Mouse (Mus musculus) stomach, postnatal 0 days (tissue): ENCODE measurements at regions not wholly inside any gene's neighbourhood (a gene's known extent, or its start where the extent isn't known, plus 50 kb on each side); places are given as distances from the start of the nearest gene placed in this dataset.
A peak's percentile ranks its signal among the peaks of the same experiment; 100 is the strongest.

Experiments used
- ATAC-seq: fragments of 200-750 bp; cut with Nextera tagmentation; 2 replicates; pipeline ENCODE4 v1.8.0; 2017; ENCODE audit not compliant: low FRiP score, low TSS enrichment
- DNase-seq: peaks from one replicate; pipeline ENCODE4 v3.0.0-alpha.2; 2016; ENCODE audit warnings: low spot score
- H3K27ac ChIP-seq: fragments of 300-500 bp; sonication (generic); replicated peaks from 2 replicates; pipeline ENCODE4 v1.5.1; 2014; ENCODE audit warnings: mild to moderate bottlenecking, control low read depth
- H3K27me3 ChIP-seq: fragments of 300-500 bp; sonication (generic); 2 replicates; pipeline ENCODE4 v1.6.1; 2014; ENCODE audit warnings: low read length; ENCODE audit not compliant: control insufficient read depth, insufficient read depth
- H3K36me3 ChIP-seq: fragments of 300-500 bp; sonication (generic); 2 replicates; pipeline ENCODE4 v1.6.1; 2014; ENCODE audit warnings: low read length, mixed read lengths; ENCODE audit not compliant: control insufficient read depth, insufficient read depth
- H3K4me1 ChIP-seq: fragments of 300-500 bp; sonication (generic); replicated peaks from 2 replicates; pipeline ENCODE4 v1.6.1; 2014; ENCODE audit warnings: antibody characterized with exemption; ENCODE audit not compliant: control insufficient read depth, insufficient read depth
- H3K4me2 ChIP-seq: fragments of 300-500 bp; sonication (generic); replicated peaks from 2 replicates; pipeline ENCODE4 v1.6.1; 2014; ENCODE audit warnings: low read depth, mild to moderate bottlenecking, control low read depth, moderate library complexity
- H3K4me3 ChIP-seq: fragments of 300-500 bp; sonication (generic); 2 replicates; pipeline ENCODE4 v1.5.1; 2014; ENCODE audit warnings: low read depth, low read length, control low read depth
- H3K9ac ChIP-seq: fragments of 300-500 bp; sonication (generic); 2 replicates; pipeline ENCODE4 v1.6.1; 2014; ENCODE audit warnings: mild to moderate bottlenecking, low read length, control low read depth, mixed read lengths
- H3K9me3 ChIP-seq: fragments of 300-500 bp; sonication (generic); 2 replicates; pipeline ENCODE4 v1.6.1; 2016; ENCODE audit warnings: low read length; ENCODE audit not compliant: control insufficient read depth
- CTCF ChIP-seq: IDR thresholded peaks from 2 replicates; pipeline ENCODE4 v1.5.1; 2016; ENCODE audit warnings: antibody characterized with exemption, low read depth, mild to moderate bottlenecking, moderate library complexity
- EP300 ChIP-seq: optimal IDR thresholded peaks from 2 replicates; pipeline ENCODE3; 2016; ENCODE audit warnings: antibody characterized with exemption
- WGBS: fragments of 180-500 bp; shearing (Covaris S2); extraction: QIAGEN DNeasy Blood & Tissue Kit; methylation state at CpG from one replicate; pipeline ENCODE4 v1.1.7; 2014; 5-methylcytosine and 5-hydroxymethylcytosine counted together

- Histone ChIP-seq H3K9me3 (no peaks in the 10 kb centered on the region), H3K4me1 (no peaks in the 10 kb centered on the region), H3K36me3 (no peaks in the 10 kb centered on the region), H3K27me3 (no peaks in the 10 kb centered on the region), H3K4me2 (no peak overlapping the region), H3K27ac (no peak overlapping the region), H3K9ac (no peak overlapping the region), H3K4me3 (no peak overlapping the region)
- WGBS = 64% methylated on average over 6 of the region's 6 CpGs
- ATAC-seq (no peak), DNase-seq (no peak)
- TF ChIP-seq CTCF = no peak
- TF ChIP-seq EP300 = no peak
Observed at GRCm38 (mm10) chr2:128457591-128458209, 133.3 kb upstream of the Spdye4c start.

- H3K9me3 ChIP-seq = no peaks in the 10 kb centered on the region
- ATAC-seq (no peak), DNase-seq (no peak)
- H3K4me3 ChIP-seq = no peak overlapping the region
- H3K36me3 ChIP-seq = no peaks in the 10 kb centered on the region
- TF ChIP-seq EP300 = no peak
- no peak for TF ChIP-seq CTCF
- H3K27ac ChIP-seq = no peak overlapping the region
- H3K4me1 ChIP-seq = no peaks in the 10 kb centered on the region
- no peak overlapping the region for H3K9ac ChIP-seq
- H3K27me3 ChIP-seq = no peaks in the 10 kb centered on the region
- H3K4me2 ChIP-seq = no peak overlapping the region
- 71% methylated on average over 6 of the region's 6 CpGs for WGBS
Observed at GRCm38 (mm10) chr2:128465214-128465984, 125.6 kb upstream of the Spdye4c start.

GRCm38 (mm10) chr2:128467490-128468245 lies 123.3 kb upstream of the Spdye4c start:
- TF ChIP-seq EP300 (no peak), CTCF (no peak)
- Histone ChIP-seq H3K9ac (no peak overlapping the region), H3K4me2 (no peak overlapping the region), H3K9me3 (no peaks in the 10 kb centered on the region), H3K27me3 (no peaks in the 10 kb centered on the region), H3K4me3 (no peak overlapping the region), H3K36me3 (no peaks in the 10 kb centered on the region), H3K27ac (no peak overlapping the region), H3K4me1 (no peaks in the 10 kb centered on the region)
- DNase-seq (no peak), ATAC-seq (no peak)
- WGBS = 88% methylated on average over 8 of the region's 8 CpGs

GRCm38 (mm10) chr2:128468323-128468722 lies 122.7 kb upstream of the Spdye4c start:
- no peak for ATAC-seq
- no peak overlapping the region for H3K4me2 ChIP-seq
- no peaks in the 10 kb centered on the region for H3K4me1 ChIP-seq
- TF ChIP-seq EP300 (no peak), CTCF (no peak)
- 79% methylated on average over 2 of the region's 2 CpGs for WGBS
- H3K27ac ChIP-seq = no peak overlapping the region
- no peaks in the 10 kb centered on the region for H3K9me3 ChIP-seq
- H3K9ac ChIP-seq = no peak overlapping the region
- no peaks in the 10 kb centered on the region for H3K36me3 ChIP-seq
- H3K27me3 ChIP-seq = no peaks in the 10 kb centered on the region
- H3K4me3 ChIP-seq = no peak overlapping the region
- no peak for DNase-seq

- WGBS = 38% methylated on average over 5 of the region's 5 CpGs
- Histone ChIP-seq H3K4me2 (no peak overlapping the region), H3K4me3 (no peak overlapping the region), H3K27ac (0 out of 2 replicates have a peak overlapping the region, but pooled peaks have one; percentile 20), H3K9me3 (no peaks in the 10 kb centered on the region), H3K4me1 (no peaks in the 10 kb centered on the region), H3K9ac (no peak overlapping the region), H3K36me3 (no peaks in the 10 kb centered on the region), H3K27me3 (no peaks in the 10 kb centered on the region)
- TF ChIP-seq EP300 = no peak
- peak; percentile 82 for ATAC-seq
- peak; percentile 22 for DNase-seq
Observed at GRCm38 (mm10) chr2:128470351-128470750, 120.7 kb upstream of the Spdye4c start.
